Mouse (Mus musculus): Measurements from ENCODE around the gene Gm49354. TPM values are rescaled to one million over a fixed set of nuclear protein-coding genes. Genes with fewer than 3 reads are reported as not detected.

Gm49354 gene
- polyA plus RNA-seq (2015; fragmentation: Nextera tagmentation; extraction: Ambion mirVana), result not detected in 2 replicates

GRCm38 (mm10) chr13:59782145-59782544 lies at the start of gene Gm49354:
Gm49354 (minus strand) TSS chr13:59782245.

GRCm38 (mm10) chr13:59822507-59823462 lies 40.7 kb upstream of the Gm49354 start, which contains the start of gene Tut7:
Tut7 (minus strand) TSS chr13:59823147.

GRCm38 (mm10) chr13:59769296-59770163 lies 12.5 kb downstream of the Gm49354 start, which contains the start of gene Isca1:
Isca1 (minus strand) TSS chr13:59769810.

GRCm38 (mm10) chr13:59746711-59747110 lies 35.3 kb downstream of the Gm49354 start, which contains the start of gene 1700014D04Rik:
1700014D04Rik (minus strand) TSS chr13:59746752.

DNA sequence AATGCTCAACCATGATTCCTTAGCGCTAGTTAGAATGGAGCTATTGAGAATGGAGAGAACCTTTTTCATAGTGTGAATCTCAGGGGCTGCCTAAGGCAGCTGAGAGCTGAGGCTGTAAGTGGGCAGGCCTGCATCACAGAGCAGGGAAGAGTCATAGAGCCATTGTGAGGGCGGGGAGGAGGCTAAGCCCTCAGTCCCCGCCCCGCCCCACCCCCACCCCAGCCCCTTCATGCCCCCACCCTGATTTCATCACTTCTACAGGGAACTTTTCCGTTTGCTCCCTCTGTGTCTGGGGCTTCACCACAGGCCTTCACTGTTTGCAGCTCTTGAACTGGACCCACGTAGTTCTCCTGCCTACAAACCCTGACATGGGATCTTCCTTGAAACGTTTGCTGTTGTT lies 50.4 kb downstream of the Gm49354 start, which contains the start of gene Spata31d1d:
TSS of gene Spata31d1d (minus strand) at position 101 of the 400 bp plus-strand sequence.

GRCm38 (mm10) chr13:59711984-59712383 lies 70.1 kb downstream of the Gm49354 start, which contains the start of gene Spata31d1b:
Spata31d1b (plus strand) TSS chr13:59712284.

GRCm38 (mm10) chr13:59710230-59710629 lies 71.8 kb downstream of the Gm49354 start, which contains the start of gene Spata31d1a:
Spata31d1a (minus strand) TSS chr13:59710330.

Other genes starting within 250 kb of the Gm49354 start
- 67.5 and 78.3 TPM in 2 replicates for gene Agtpbp1, start 197.0 kb downstream of the Gm49354 start, polyA plus RNA-seq (2015; fragmentation: Nextera tagmentation; extraction: Ambion mirVana)
- gene Naa35, start 197.0 kb downstream of the Gm49354 start, polyA plus RNA-seq (2015; fragmentation: Nextera tagmentation; extraction: Ambion mirVana), result 92.7 and 95.0 TPM in 2 replicates
- gene Golm1, start 106.4 kb downstream of the Gm49354 start, polyA plus RNA-seq (2015; fragmentation: Nextera tagmentation; extraction: Ambion mirVana), result 15.0 and 17.0 TPM in 2 replicates
- not detected in 2 replicates for gene 4921517D22Rik, start 88.1 kb downstream of the Gm49354 start, polyA plus RNA-seq (2015; fragmentation: Nextera tagmentation; extraction: Ambion mirVana)
- gene Spata31d1a, start 71.9 kb downstream of the Gm49354 start, polyA plus RNA-seq (2015; fragmentation: Nextera tagmentation; extraction: Ambion mirVana), result 0.04 and 0.08 TPM in 2 replicates
- not detected in 2 replicates for gene Spata31d1b, start 70.0 kb downstream of the Gm49354 start, polyA plus RNA-seq (2015; fragmentation: Nextera tagmentation; extraction: Ambion mirVana)
- gene Spata31d1d, start 50.5 kb downstream of the Gm49354 start, polyA plus RNA-seq (2015; fragmentation: Nextera tagmentation; extraction: Ambion mirVana), result 0.05 and 0.09 TPM in 2 replicates
- 0.27 TPM in 1 of 2 replicates, not detected in the other for gene 1700014D04Rik, start 35.5 kb downstream of the Gm49354 start, polyA plus RNA-seq (2015; fragmentation: Nextera tagmentation; extraction: Ambion mirVana)
- 163 and 167 TPM in 2 replicates for gene Isca1, start 12.4 kb downstream of the Gm49354 start, polyA plus RNA-seq (2015; fragmentation: Nextera tagmentation; extraction: Ambion mirVana)
- gene Tut7, start 40.9 kb upstream of the Gm49354 start, polyA plus RNA-seq (2015; fragmentation: Nextera tagmentation; extraction: Ambion mirVana), result 31.3 and 34.6 TPM in 2 replicates